In the genomic region with DNA sequence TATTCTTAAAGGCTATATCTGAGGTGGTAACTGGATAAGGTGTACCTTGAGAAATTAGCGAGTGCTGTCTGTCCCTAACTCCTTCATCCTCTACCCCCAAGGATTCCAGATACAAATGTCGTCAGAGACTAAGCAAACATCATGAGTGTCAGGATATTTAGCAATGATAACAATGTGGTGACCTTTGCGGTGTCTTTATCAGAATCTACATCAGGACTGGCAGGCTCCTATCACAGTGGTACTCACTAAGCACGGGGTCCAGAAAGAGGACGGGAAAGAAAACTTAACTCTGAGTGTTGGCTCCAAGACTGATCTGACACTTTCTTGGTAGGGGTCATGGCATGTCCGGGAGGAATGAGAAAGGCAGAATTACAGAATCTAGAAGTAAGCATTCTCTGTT, we compare ENCODE assay signal across 22 mouse cellular contexts. TPM values are rescaled to one million over a fixed set of nuclear protein-coding genes. Genes with fewer than 3 reads are reported as not detected.
"Had no signal": no experiment of that assay in that cellular context is flagged by ENCODE, and none has a peak within 500 bp of the region (broad histone marks: within the 10 kb centered on the region; RNA-seq: fewer than 3 reads in every experiment).

No protein-coding gene starts in this region.

- H3K4me3 ChIP-seq: layer of hippocampus, adult 2 months; left cerebral cortex, adult 2 months; lung, embryonic 15.5 days; neural tube, embryonic 12.5 days; neural tube, embryonic 15.5 days had no signal

- H3K36me3 ChIP-seq: lung, embryonic 15.5 days; neural tube, embryonic 12.5 days; neural tube, embryonic 15.5 days had no signal

- H3K27ac ChIP-seq: kidney, postnatal 0 days; layer of hippocampus, adult 2 months; left cerebral cortex, adult 2 months; liver, embryonic 14.5 days; lung, embryonic 15.5 days; neural tube, embryonic 12.5 days; neural tube, embryonic 15.5 days had no signal

- DNase-seq: kidney, adult 2 months; kidney, postnatal 25 days; layer of hippocampus, postnatal 36 days; lung, adult 18-20 months; lung, postnatal 10 days; lung, postnatal 36 days; midbrain, embryonic 14.5 days; right cerebral cortex, adult 18-20 months; right cerebral cortex, postnatal 14 days; right cerebral cortex, postnatal 4 days; thymus, adult 18-20 months; thymus, postnatal 36 days had no signal

- H3K4me1 ChIP-seq: lung, embryonic 15.5 days; neural tube, embryonic 12.5 days; neural tube, embryonic 15.5 days had no signal

- ATAC-seq: intestine, postnatal 0 days had no signal

- H3K27me3 ChIP-seq: lung, embryonic 15.5 days; neural tube, embryonic 12.5 days; neural tube, embryonic 15.5 days had no signal

RNA-seq across cellular contexts. Expression of gene Selp, which starts 19.0 kb away (rescaled TPM):
- polyA plus RNA-seq: midbrain, embryonic 11.5 days; midbrain, embryonic 14.5 days; midbrain, postnatal 0 days; neural tube, embryonic 12.5 days; neural tube, embryonic 15.5 days had no signal
